Mouse (Mus musculus): ENCODE data around the gene Pdlim3. TPM values are rescaled to one million over a fixed set of nuclear protein-coding genes. Genes with fewer than 3 reads are reported as not detected.

Gene Pdlim3
- polyA plus RNA-seq, 1 experiment: 0.76 TPM

DNA sequence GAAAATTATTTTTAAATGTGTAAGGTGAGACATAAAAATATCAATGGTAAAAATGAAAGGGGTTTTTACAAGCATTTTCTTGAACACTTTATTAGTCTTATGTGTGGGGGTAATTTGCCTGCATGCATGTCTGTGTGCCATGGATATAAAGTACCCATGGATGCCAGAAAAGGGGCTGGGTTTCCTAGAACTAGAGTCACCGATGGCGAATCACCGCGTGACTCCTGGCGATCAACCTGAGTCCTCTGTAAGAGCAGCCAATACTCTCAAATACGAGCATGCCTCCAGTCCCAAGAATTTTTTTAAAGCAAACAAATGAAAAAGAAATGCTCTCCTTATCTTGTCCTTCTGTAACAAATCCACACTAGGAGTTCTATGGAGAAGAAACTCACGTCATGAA, 36.9 kb downstream of the Pdlim3 start:
- Histone ChIP-seq H3K27ac (ENCODE audit: insufficient read depth, low read length) (no peak overlapping the region), H3K4me1 (ENCODE audit: control insufficient read depth, insufficient read depth, low read length) (no peaks in the 10 kb centered on the region), H3K4me3 (ENCODE audit: insufficient read depth, low read length) (no peak overlapping the region)
- TF ChIP-seq CTCF (IDR thresholded peaks at IDR 0.05; ENCODE audit: borderline replicate concordance, insufficient read depth, low read length): no peak
- TF ChIP-seq POLR2A (IDR thresholded peaks at IDR 0.05; ENCODE audit: low read depth, low read length): no peak

DNA sequence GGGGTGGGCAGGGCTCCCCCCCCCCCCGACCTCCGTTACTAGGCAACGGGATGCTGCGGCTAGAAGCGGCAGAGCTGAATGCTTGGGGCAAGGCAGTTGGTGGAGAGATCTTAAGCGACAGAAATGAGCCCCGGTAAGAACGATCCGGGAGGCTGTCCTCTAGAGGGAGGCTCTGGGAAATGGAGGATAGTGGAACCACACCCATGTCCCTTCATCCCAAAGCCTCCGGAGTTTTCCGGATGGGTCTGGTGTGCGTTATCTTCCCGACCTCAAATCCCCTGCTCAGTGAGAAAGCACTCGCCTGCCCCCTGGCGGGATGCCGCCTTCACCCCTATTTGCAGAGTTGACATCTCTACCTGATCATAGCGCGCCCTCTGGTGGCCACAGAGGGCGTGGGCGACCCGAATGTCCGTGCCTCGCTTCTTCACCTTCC, 49.3 kb downstream of the Pdlim3 start, which contains the start of gene Ccdc110:
TSS of gene Ccdc110 (plus strand) at position 38 of the 433 bp plus-strand sequence.
- peak; percentile 100 for TF ChIP-seq CTCF (IDR thresholded peaks at IDR 0.05; ENCODE audit: borderline replicate concordance, insufficient read depth, low read length)
- TF ChIP-seq POLR2A (IDR thresholded peaks at IDR 0.05; ENCODE audit: low read depth, low read length): no peak
- Histone ChIP-seq H3K4me1 (ENCODE audit: control insufficient read depth, insufficient read depth, low read length) (no peaks in the 10 kb centered on the region), H3K4me3 (ENCODE audit: insufficient read depth, low read length) (peak within 1 kb of the TSS; percentile 26), H3K27ac (ENCODE audit: insufficient read depth, low read length) (no peak within 1 kb of the TSS)

DNA sequence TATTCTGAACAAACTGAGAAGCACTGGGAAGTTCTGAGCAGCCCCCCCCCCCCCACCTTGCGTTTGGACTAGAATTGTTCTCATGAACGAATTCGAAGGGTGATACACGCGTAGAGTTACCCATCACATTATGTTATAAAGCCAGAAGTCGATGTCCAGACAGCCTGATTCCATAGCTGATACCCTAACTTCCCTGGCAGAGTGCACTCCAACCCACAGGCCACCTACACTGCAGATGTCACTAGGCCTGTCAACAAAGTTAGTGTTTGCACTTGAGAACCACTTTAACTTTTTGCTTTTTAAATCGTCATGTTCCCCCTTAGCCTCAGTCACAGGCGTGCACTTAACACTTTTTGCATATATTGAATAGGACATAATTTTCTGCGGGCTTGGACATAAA, 51.7 kb downstream of the Pdlim3 start:
- Histone ChIP-seq H3K4me3 (ENCODE audit: insufficient read depth, low read length) (no peak overlapping the region), H3K27ac (ENCODE audit: insufficient read depth, low read length) (no peak overlapping the region), H3K4me1 (ENCODE audit: control insufficient read depth, insufficient read depth, low read length) (no peaks in the 10 kb centered on the region)
- TF ChIP-seq POLR2A (IDR thresholded peaks at IDR 0.05; ENCODE audit: low read depth, low read length): no peak

DNA sequence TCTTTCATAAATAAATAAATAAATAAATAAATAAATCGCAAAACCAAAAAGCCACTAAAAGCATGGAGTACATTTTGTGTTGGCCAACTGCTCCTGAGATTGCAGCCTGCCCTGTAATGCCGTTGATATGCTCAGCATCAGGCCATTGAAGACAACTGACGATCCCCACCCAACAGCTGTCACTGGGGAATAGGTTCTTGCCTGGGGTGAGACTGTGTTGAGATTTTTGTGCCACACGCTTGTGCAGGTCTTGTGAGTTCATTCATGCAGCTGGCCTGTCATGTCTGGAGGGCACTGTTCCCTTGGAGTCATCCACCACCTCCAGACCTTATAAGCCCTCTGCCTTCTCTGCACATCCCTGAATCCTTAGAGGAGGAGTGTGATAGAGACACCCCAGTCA, 61.0 kb downstream of the Pdlim3 start:
- Histone ChIP-seq H3K4me3 (ENCODE audit: insufficient read depth, low read length) (no peak overlapping the region), H3K27ac (ENCODE audit: insufficient read depth, low read length) (no peak overlapping the region), H3K4me1 (ENCODE audit: control insufficient read depth, insufficient read depth, low read length) (no peaks in the 10 kb centered on the region)
- TF ChIP-seq POLR2A (IDR thresholded peaks at IDR 0.05; ENCODE audit: low read depth, low read length) (no peak), CTCF (IDR thresholded peaks at IDR 0.05; ENCODE audit: borderline replicate concordance, insufficient read depth, low read length) (no peak)

DNA sequence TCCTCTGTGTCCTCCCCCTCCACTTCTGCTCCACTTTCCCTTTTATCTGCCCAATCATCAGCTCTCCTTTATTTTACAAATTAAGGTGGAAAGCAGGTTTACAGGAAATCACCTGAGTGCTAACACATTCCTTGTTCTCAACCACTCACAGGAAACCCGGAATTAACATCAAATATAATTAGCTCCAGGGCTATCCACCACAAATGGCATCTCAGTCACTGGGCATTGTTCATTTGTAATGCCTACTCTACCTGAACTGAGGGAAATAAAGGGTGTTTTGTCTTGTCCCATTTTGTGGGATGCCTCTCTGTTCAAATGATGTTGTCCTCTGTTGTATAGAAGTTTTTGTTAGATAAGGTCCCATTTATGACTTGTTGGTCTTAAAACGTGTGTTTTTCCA, 65.4 kb downstream of the Pdlim3 start:
- no peak for TF ChIP-seq POLR2A (IDR thresholded peaks at IDR 0.05; ENCODE audit: low read depth, low read length)
- no peak for TF ChIP-seq CTCF (IDR thresholded peaks at IDR 0.05; ENCODE audit: borderline replicate concordance, insufficient read depth, low read length)
- Histone ChIP-seq H3K4me1 (ENCODE audit: control insufficient read depth, insufficient read depth, low read length) (no peaks in the 10 kb centered on the region), H3K27ac (ENCODE audit: insufficient read depth, low read length) (no peak overlapping the region), H3K4me3 (ENCODE audit: insufficient read depth, low read length) (no peak overlapping the region)

Other genes starting within 250 kb of the Pdlim3 start
- not detected in 2 replicates for gene Ccdc110, start 49.2 kb downstream of the Pdlim3 start, polyA plus RNA-seq (2011; ENCODE audit: insufficient read length, low read depth, missing spikeins)
- 1.3 and 2.6 TPM in 2 replicates for gene 1700029J07Rik, start 89.8 kb downstream of the Pdlim3 start, polyA plus RNA-seq (2011; ENCODE audit: insufficient read length, low read depth, missing spikeins)
- 75.3 and 87.8 TPM in 2 replicates for gene Ufsp2, start 90.1 kb downstream of the Pdlim3 start, polyA plus RNA-seq (2011; ENCODE audit: insufficient read length, low read depth, missing spikeins)
- gene Lrp2bp, start 113.8 kb downstream of the Pdlim3 start, polyA plus RNA-seq (2011; ENCODE audit: insufficient read length, low read depth, missing spikeins): 0.23 and 0.38 TPM in 2 replicates
- gene Ankrd37, start 120.2 kb downstream of the Pdlim3 start, polyA plus RNA-seq (2011; ENCODE audit: insufficient read length, low read depth, missing spikeins): 3.3 and 4.2 TPM in 2 replicates

Measured in embryonic fibroblast, embryonic 13.5 days (primary cell).